Mouse (Mus musculus) WW6 (cell line): Measurements from ENCODE around the gene 1110008P14Rik.

Experiments used
- DNase-seq: peaks from one replicate; pipeline ENCODE4 v3.0.0-alpha.2; 2013; ENCODE audit warnings: low read depth, low spot score

The 1110008P14Rik gene

DNA sequence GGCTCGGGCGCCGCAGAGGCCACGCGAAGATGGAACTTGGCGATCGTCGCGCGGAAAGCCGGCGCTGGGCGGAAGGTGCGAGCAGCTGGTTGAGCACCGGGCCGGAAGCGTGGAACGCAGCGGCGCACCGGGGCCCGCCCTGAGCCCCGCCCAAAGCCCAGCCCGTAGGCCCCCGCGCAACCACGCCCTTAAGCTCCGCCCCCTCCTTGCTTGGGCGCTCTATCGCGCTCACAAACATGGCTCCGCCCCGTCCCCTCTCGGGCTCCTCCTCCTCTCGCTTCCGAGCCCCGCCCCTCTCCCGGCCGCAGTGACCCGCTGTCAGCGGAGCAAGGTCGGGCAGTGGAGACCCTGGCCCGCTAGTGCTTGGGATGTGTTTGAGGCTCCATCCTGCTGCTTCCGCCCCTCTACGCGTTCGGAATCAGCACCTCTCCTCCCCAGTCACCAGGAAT lies at the start of gene 1110008P14Rik:
Gene 1110008P14Rik, minus strand, starts transcription at position 164 of the 449 bp plus-strand sequence.
- DNase-seq, result peak; percentile 79

- peak; percentile 54 for DNase-seq
These were observed 49.3 kb upstream of the 1110008P14Rik start for GRCm38 (mm10) chr2:32430701-32431676.

- no peak for DNase-seq
These were observed 47.6 kb upstream of the 1110008P14Rik start for GRCm38 (mm10) chr2:32429215-32429891.

GRCm38 (mm10) chr2:32428262-32428722 lies 46.6 kb upstream of the 1110008P14Rik start:
- no peak for DNase-seq

DNA sequence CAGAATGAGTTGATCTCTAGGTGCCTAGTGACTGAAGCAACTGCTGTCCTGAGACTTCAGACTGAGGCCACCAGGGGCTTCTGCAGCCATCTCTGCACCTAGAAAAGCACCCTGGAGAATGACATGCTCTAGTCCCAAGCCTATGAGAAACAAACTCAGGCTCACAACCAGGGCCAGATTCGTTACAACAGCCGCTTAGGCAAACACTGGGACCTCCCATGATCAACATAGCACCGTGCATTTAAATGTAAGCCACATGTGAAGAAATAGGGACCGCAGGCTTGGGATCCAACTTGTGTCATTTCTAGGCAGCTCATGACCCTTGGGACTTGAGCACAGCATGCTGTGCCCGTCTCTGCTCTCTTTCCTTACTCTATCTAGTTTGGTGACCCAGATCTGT lies 46.0 kb upstream of the 1110008P14Rik start:
- no peak for DNase-seq

GRCm38 (mm10) chr2:32426141-32426540 lies 44.4 kb upstream of the 1110008P14Rik start:
- no peak for DNase-seq

DNA sequence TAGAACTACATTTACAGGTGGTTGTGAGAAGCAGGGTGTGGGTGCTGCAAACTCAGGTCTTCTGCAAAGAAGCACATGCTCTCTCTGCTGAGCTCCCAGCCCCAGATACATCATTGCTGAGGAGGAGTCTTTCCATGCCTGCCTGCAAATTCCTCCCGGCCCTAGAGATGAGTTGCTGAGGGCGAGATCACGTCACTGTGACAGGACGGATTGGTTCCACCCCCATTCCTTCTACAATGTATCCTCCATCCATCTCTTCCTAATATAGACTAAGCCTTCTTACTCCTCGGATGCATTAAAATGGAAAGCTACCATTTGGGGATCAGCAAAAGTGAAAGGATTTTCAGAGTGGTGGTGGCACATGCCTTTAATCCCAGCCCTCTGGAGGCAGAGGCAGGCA lies 43.8 kb upstream of the 1110008P14Rik start:
- no peak for DNase-seq

DNA sequence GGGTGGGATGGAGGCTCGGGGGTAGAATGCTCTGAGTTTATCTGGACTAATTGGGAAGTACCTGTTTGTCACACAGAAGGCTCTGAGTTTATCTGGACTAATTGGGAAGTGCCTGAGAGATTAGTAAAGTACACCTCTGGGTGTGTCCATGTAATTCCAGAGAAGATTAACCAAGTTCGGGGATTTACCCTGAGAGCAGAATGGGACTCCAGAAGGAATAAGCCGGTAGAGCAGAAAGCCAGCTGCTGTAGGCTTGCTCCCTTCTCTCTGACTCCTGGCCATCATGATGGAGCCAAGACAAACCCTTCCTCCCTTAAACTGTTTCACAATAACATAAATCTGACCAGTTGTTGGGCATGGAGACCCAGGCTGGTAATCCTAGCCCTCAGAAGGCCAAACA lies 43.1 kb upstream of the 1110008P14Rik start:
- DNase-seq, result no peak

- DNase-seq, result peak; percentile 46
These were observed 42.0 kb upstream of the 1110008P14Rik start for GRCm38 (mm10) chr2:32423481-32424331.

- no peak for DNase-seq
These were observed 40.1 kb upstream of the 1110008P14Rik start for GRCm38 (mm10) chr2:32421851-32422251.

DNA sequence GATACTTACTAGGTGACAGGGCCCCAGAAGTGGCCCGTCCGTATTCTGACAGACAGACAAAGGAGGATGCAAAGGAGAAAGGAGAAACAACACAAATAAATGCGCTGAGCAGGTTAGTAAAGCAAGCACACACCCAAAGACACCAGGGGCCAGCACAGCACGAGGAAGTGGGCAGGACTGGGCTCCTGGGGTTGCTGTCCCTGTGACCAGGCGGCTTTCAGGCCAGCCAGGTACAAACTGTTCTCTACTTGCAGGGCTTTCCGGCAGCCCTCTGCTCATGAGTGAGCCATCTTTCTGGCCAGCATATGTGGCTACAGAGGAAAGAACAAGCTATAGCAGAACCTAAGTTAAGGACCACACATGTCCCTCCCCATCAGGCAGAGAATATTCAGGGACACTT lies 38.9 kb upstream of the 1110008P14Rik start:
- DNase-seq, result no peak

- no peak for DNase-seq
These were observed 38.4 kb upstream of the 1110008P14Rik start for GRCm38 (mm10) chr2:32420066-32420608.

DNA sequence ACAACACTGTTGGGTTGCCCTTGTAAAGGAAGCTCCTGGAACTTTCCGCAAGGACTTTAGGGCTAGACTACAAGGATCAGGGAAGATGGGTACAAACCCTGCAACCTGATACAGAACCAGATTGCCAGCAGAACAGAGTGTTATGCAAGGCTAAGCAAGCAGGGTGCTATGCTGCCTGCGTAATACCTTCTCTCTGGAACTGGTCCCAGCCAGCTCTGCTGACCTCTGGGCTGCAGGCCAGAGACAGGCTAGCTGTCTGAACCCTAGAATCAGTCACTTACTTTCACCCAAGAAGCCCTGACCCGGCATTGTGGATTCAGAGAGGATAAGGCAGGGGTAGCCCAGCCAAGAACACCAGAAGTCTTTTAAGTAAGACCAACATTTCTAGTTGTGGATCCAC lies 37.6 kb upstream of the 1110008P14Rik start:
- DNase-seq, result no peak

- no peak for DNase-seq
These were observed 36.9 kb upstream of the 1110008P14Rik start for GRCm38 (mm10) chr2:32418430-32419151.

DNA sequence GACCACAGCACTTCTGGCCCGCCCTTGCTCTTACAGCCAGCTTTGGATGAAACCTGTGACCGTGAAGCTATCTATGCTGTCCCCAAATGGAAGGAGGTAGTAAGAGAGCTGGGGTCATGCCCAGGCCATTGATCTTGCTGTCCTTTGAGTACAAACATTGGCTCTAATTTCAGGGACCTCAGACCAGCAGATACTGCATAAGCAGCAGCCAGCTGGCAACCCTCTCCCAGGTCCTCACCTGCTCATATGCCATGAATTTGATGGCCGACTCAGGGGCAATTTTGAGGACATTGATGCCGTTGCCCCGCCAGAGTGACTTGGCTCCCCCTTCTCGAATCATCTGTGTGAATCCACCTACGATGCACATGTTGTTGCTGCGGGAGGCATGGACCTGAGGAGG lies 35.7 kb upstream of the 1110008P14Rik start:
- DNase-seq, result no peak

DNA sequence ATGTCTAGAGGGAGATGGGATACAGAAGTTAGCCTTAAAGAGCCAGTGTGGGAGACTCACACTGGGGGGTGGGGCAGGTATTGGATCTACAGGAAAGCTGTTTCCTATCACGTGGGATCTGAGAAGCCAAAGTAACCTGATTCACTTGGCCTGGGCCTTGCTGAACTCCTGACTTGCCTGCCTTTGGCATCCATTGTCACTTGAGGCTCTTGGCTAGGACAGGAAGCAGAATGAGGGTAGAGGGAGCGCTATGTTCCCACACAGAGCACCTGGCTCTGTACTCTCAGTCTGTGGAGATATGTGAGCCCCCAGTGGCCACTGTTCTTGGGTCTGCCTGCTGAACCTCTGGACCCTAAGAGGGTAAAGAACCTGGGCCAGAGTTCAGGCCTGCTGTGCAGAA lies 34.8 kb upstream of the 1110008P14Rik start:
- no peak for DNase-seq

GRCm38 (mm10) chr2:32415801-32416200 lies 34.1 kb upstream of the 1110008P14Rik start:
- DNase-seq, result no peak

- no peak for DNase-seq
These were observed 32.2 kb upstream of the 1110008P14Rik start for GRCm38 (mm10) chr2:32413936-32414335.

DNA sequence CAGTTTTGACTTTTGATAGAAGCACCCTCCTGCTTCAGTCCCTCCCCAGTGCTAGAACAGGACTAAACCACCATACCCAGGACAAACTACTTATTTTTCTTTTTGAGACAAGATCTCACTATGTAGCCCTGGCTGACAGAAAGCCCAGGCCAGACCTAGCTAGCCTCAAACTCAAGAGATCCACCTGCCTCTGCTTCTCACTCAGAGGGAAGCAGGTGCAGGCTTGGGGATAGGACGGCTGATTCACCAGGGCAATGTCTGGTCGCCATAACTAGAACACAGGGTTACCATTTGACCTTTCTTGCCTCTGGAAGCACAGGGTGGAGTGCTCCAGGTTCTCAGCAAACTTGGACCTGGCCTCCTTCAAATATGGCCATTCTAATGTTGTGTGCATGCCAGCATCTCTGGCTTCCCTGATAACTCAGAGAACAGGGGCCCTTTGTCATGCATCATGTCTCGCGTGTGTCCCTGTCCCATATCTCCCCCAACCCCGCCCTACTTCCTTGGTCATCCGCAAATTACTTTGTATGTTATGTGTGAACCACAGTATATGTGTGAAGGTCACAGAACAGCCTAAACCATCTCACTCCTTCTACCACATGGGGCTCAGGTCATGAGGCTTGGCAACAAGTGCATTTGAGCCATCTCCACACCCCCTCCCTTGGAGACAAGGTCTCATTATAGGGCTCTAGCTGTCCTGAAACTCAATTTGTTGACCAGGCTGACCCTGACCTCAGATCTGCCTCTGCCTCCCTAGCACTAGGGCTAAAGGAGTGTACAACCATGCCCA lies 31.2 kb upstream of the 1110008P14Rik start:
- no peak for DNase-seq

- DNase-seq, result no peak
These were observed 29.7 kb upstream of the 1110008P14Rik start for GRCm38 (mm10) chr2:32411407-32411806.
